Mouse (Mus musculus) midbrain, embryonic 16.5 days (tissue): ENCODE data around the gene Cldn16. TPM values are rescaled to one million over a fixed set of nuclear protein-coding genes. Genes with fewer than 3 reads are reported as not detected.
A peak's percentile ranks its signal among the peaks of the same experiment; 100 is the strongest.

ENCODE experiments used
- ATAC-seq: fragments of 200-750 bp; cut with Nextera tagmentation; 2 replicates; pipeline ENCODE4 v1.8.0; 2017; ENCODE audit warnings: moderate TSS enrichment
- H3K27ac ChIP-seq: fragments of 300-500 bp; sonication (generic); 2 replicates; pipeline ENCODE4 v1.5.1; 2014; ENCODE audit warnings: mild to moderate bottlenecking, low read length, mixed read lengths
- H3K27me3 ChIP-seq: fragments of 300-500 bp; sonication (generic); 2 replicates; pipeline ENCODE4 v1.6.1; 2014; ENCODE audit warnings: low read depth, low read length, mixed read lengths; ENCODE audit not compliant: control insufficient read depth, insufficient read depth
- H3K36me3 ChIP-seq: fragments of 300-500 bp; sonication (generic); 2 replicates; pipeline ENCODE4 v1.6.1; 2014; ENCODE audit warnings: mild to moderate bottlenecking, low read length, moderate library complexity, mixed read lengths; ENCODE audit not compliant: control insufficient read depth, insufficient read depth
- H3K4me1 ChIP-seq: fragments of 300-500 bp; sonication (generic); 2 replicates; pipeline ENCODE4 v1.6.1; 2014; ENCODE audit warnings: mild to moderate bottlenecking, low read length, mixed read lengths; ENCODE audit not compliant: control insufficient read depth, insufficient read depth
- H3K4me2 ChIP-seq: fragments of 300-500 bp; sonication (generic); 2 replicates; pipeline ENCODE4 v1.6.1; 2014; ENCODE audit warnings: mild to moderate bottlenecking, low read length, mixed read lengths
- H3K4me3 ChIP-seq: fragments of 300-500 bp; sonication (generic); 2 replicates; pipeline ENCODE4 v1.5.1; 2014; ENCODE audit warnings: low read depth, mild to moderate bottlenecking, low read length, moderate library complexity, mixed read lengths
- H3K9ac ChIP-seq: fragments of 300-500 bp; sonication (generic); 2 replicates; pipeline ENCODE4 v1.6.1; 2014; ENCODE audit warnings: low read depth, low read length, mixed read lengths
- H3K9me3 ChIP-seq: fragments of 300-500 bp; sonication (generic); replicated peaks from 2 replicates; pipeline ENCODE4 v1.6.1; 2014; ENCODE audit warnings: mild to moderate bottlenecking, low read length, mixed read lengths; ENCODE audit not compliant: control insufficient read depth, poor library complexity, severe bottlenecking
- WGBS: fragments of 180-500 bp; shearing (Covaris S2); extraction: QIAGEN DNeasy Blood & Tissue Kit; methylation state at CpG from one replicate; pipeline ENCODE4 v1.1.7; 2014; 5-methylcytosine and 5-hydroxymethylcytosine counted together
- polyA plus RNA-seq: library from polyadenylated mRNA; unstranded; fragments of >200 nt; fragmentation: Nextera tagmentation; extraction: Ambion mirVana; gene quantifications from 2 replicates; pipeline ENCODE4 v1.2.1, GENCODE M21; 2015

The Cldn16 gene
- polyA plus RNA-seq, 1 experiment from 2014 or later = not detected

GRCm38 (mm10) chr16:26527931-26528666, 65.2 kb downstream of the Cldn16 start:
- no peaks in the 10 kb centered on the region for H3K36me3 ChIP-seq
- no peaks in the 10 kb centered on the region for H3K27me3 ChIP-seq
- 0 out of 2 replicates have a peak overlapping the region, but pooled peaks have one; percentile 5 for H3K4me2 ChIP-seq
- H3K4me3 ChIP-seq = no peak overlapping the region
- ATAC-seq = peak; percentile 92
- peaks cover 17% of the 10 kb centered on the region; the same call in 1 of the 2 replicates for H3K4me1 ChIP-seq
- H3K9me3 ChIP-seq = no peaks in the 10 kb centered on the region
- 51% methylated on average over 10 of the region's 10 CpGs for WGBS
- H3K27ac ChIP-seq = peak overlapping the region; percentile 28; the same call in 1 of the 2 replicates
- no peak overlapping the region for H3K9ac ChIP-seq

DNA sequence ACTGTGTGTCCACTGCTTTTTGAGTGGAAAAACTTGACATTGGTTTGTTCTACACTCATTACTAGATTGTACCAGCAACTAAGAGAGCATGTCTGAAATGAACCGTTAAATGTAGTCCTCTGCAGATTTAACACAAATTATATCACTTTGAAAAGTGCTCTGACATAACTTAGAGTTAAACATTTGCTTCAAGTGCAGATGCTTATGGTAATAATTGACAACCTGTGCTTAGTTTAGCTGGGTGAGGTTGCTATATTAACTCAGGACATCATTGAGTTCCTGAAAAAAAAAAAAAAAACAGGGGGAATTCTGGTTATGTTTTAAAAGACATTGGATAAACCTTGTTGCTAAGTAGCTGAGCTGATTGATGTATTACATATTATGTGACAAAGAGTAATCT, 67.5 kb downstream of the Cldn16 start:
- Histone ChIP-seq H3K27me3 (no peaks in the 10 kb centered on the region), H3K9ac (no peak overlapping the region), H3K27ac (no peak overlapping the region), H3K4me1 (peaks cover 17% of the 10 kb centered on the region; the same call in 1 of the 2 replicates), H3K4me2 (no peak overlapping the region), H3K36me3 (no peaks in the 10 kb centered on the region), H3K4me3 (no peak overlapping the region), H3K9me3 (no peaks in the 10 kb centered on the region)
- WGBS = 92% methylated on average over 1 of the region's 1 CpGs
- ATAC-seq = no peak

- Histone ChIP-seq H3K36me3 (no peaks in the 10 kb centered on the region), H3K27me3 (no peaks in the 10 kb centered on the region), H3K4me1 (peaks cover 13% of the 10 kb centered on the region; the same call in 1 of the 2 replicates), H3K4me3 (no peak overlapping the region), H3K4me2 (no peak overlapping the region), H3K27ac (no peak overlapping the region), H3K9me3 (no peaks in the 10 kb centered on the region), H3K9ac (no peak overlapping the region)
- WGBS = 89% methylated on average over 1 of the region's 1 CpGs
- ATAC-seq = no peak
These were observed 69.4 kb downstream of the Cldn16 start for GRCm38 (mm10) chr16:26532287-26532686.

Other genes with a start within 250 kb of the Cldn16 start
- 3.4 and 4.7 TPM in 2 replicates for gene Cldn1, start 91.3 kb upstream of the Cldn16 start, polyA plus RNA-seq
- gene Tmem207, start 63.6 kb downstream of the Cldn16 start, polyA plus RNA-seq = 0.16 and 0.57 TPM in 2 replicates
- gene Il1rap, start 118.6 kb downstream of the Cldn16 start, polyA plus RNA-seq = 8.2 and 8.6 TPM in 2 replicates